Mouse (Mus musculus): ENCODE measurements at regions not wholly inside any gene's neighbourhood (a gene's known extent, or its start where the extent isn't known, plus 50 kb on each side); places are given as distances from the start of the nearest gene placed in this dataset.

DNA sequence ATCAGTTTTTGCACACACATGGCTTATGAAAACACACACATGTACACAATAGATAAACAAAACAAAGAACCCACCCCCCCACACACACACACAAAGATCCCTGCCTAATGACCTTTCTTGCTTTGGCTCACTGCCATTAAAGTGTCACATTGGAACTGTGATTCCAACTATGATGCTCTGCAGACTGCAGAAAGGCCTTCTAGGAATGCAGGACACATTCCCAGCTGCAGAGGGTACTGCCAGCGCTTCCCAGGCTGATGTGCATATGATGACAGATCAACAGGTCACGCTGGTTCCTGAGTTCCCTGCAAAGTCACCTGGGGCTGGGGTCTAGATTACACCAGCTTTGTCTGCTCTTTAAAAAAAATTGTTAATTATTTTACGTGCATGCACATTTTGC is 68.1 kb upstream of the Ppm1j start:
- H3K4me3 ChIP-seq: no peak overlapping the region
- no peaks in the 10 kb centered on the region for H3K27me3 ChIP-seq
- no peak overlapping the region for H3K9ac ChIP-seq
- 77% methylated on average over 3 of the region's 3 CpGs for WGBS
- H3K27ac ChIP-seq: no peak overlapping the region
- no peaks in the 10 kb centered on the region for H3K36me3 ChIP-seq (ENCODE audit: poor library complexity, severe bottlenecking)
- H3K4me2 ChIP-seq: no peak overlapping the region
- no peak for ATAC-seq
- 0 out of 2 replicates have a peak, but pooled peaks cover 7% of the 10 kb centered on the region for H3K4me1 ChIP-seq
- no peaks in the 10 kb centered on the region for H3K9me3 ChIP-seq (replicated peaks)

DNA sequence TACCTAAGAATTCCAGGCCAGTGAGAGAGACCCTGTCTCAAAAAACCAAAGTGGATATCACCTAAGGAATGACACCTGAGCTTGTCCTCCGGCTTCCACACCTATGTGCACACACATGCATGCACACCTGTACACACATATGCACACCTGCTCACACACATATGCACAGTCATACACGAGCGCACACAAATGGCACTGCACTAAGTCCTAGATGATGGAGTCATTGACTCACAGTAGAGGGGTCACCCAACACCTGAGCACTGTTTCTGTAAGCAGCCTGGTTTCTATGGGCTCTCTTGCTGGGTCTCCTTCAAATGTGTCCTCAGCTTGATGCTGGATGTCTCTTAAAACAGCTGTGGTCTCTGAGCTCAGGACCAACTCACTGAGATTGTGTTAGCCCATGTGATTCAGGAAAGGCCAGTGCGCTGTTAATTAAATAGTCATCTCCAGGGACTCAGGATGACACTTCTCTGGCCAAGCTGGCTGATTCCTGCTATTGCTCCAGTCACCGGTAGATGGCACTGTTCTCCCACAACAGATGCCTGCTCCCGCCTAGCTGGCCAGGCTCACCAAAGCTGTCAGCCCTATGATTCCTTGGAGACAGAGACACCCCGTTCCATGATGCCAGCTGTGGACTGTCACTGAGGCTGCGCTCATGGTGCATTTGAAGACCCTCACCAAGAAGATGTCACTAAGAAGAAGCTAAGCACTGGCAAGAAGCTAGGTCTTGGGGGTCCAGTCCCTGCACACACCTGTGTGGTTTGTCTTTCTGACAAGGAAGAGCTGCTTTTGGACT is 66.8 kb upstream of the Ppm1j start:
- Histone ChIP-seq H3K27me3 (no peaks in the 10 kb centered on the region), H3K4me1 (0 out of 2 replicates have a peak, but pooled peaks cover 7% of the 10 kb centered on the region), H3K9me3 (replicated peaks) (no peaks in the 10 kb centered on the region), H3K9ac (0 out of 2 replicates have a peak overlapping the region, but pooled peaks have one; percentile 10), H3K4me2 (peak overlapping the region; percentile 34), H3K27ac (no peak overlapping the region), H3K36me3 (ENCODE audit: poor library complexity, severe bottlenecking) (no peaks in the 10 kb centered on the region), H3K4me3 (0 out of 2 replicates have a peak overlapping the region, but pooled peaks have one; percentile 6)
- WGBS: 28% methylated on average over 8 of the region's 8 CpGs
- peak; percentile 85 for ATAC-seq

DNA sequence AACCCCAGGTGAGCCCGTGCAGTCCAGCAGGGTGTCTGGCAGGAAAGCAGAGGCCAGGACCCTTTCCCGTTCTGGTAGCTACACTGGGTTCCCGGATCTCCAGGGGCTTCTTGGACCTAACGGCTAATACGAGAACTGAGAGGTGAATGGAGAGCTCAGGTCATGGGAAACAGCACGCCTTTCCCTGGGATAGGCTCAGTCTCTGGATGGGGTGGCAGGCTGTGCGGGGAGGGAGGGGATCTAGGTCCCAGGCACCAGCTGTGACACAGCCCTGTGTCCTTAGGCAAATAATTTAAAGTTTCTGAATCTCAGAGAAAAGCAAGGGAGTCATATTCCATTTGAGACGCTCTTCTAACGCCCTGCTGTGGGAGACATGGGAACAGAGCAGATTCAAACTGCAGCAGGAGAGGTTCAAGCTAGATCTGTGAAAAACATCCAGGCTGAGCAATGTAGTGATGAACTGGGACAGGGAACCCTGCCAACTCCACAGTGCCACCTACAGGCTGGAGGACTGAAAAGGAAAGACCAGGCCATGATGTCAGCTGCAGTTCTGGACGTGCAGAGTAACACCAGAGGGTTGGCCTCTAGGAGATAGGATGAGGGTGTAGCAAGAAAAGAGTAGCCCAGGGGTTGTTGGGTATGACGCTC is 66.1 kb upstream of the Ppm1j start:
- peak overlapping the region; percentile 6; the same call in 1 of the 2 replicates for H3K4me3 ChIP-seq
- 0 out of 2 replicates have a peak, but pooled peaks cover 7% of the 10 kb centered on the region for H3K4me1 ChIP-seq
- no peaks in the 10 kb centered on the region for H3K36me3 ChIP-seq (ENCODE audit: poor library complexity, severe bottlenecking)
- peak overlapping the region; percentile 34 for H3K4me2 ChIP-seq
- no peaks in the 10 kb centered on the region for H3K9me3 ChIP-seq (replicated peaks)
- 0 out of 2 replicates have a peak, but pooled peaks have one; percentile 30 for ATAC-seq
- no peak overlapping the region for H3K27ac ChIP-seq
- 0 out of 2 replicates have a peak overlapping the region, but pooled peaks have one; percentile 10 for H3K9ac ChIP-seq
- 46% methylated on average over 11 of the region's 11 CpGs for WGBS
- no peaks in the 10 kb centered on the region for H3K27me3 ChIP-seq
